Mouse (Mus musculus) megakaryocyte progenitor cell, adult 5-6 weeks (primary cell): Measurements from ENCODE around the gene Gfy. TPM values are rescaled to one million over a fixed set of nuclear protein-coding genes. Genes with fewer than 3 reads are reported as not detected.
A peak's percentile ranks its signal among the peaks of the same experiment; 100 is the strongest.

Experiments used
- ATAC-seq: replicated peaks from 2 replicates; pipeline ENCODE4 v1.8.0; 2016; ENCODE audit warnings: mild to moderate bottlenecking, moderate TSS enrichment, inconsistent platforms; ENCODE audit not compliant: poor library complexity
- total RNA-seq, 2 experiments: library from RNA; stranded (forward) in 1 of 2; stranded (reverse) in 1 of 2; fragments of 157-497, 149-512 nt in 1 of 2; fragments of 200-1000 nt in 1 of 2; gene quantifications; 2 replicates each; pipeline versions ENCODE4 v1.2.3 to v1.2.4; 2015 to 2017

The Gfy gene
- total RNA-seq, 2 experiments from 2014 or later, result not detected

DNA sequence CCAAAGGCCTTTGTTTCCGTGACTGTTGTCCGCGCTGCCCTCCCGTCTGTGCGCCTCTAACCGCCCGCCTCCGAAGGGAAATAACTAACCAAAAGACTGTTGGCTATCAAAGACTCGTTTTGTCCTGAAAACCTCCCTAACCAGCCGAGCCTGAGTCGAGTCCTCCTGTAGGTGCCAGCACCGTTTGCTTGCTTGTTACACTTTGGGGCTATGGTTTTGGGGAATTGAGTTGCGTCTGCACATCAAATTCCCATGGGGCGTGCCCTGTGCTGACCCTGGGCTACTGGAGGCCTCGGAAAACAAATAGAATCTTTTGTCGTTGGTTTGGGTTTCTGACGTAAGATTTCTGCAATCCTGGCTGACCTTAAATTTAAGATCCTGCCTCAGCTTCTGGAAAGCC lies 50.1 kb downstream of the Gfy start:
- peak; percentile 5; the same call in 1 of the 2 replicates for ATAC-seq

- ATAC-seq, result peak; percentile 66
Measured at GRCm38 (mm10) chr7:45128624-45129246, 50.6 kb downstream of the Gfy start, which contains the start of gene Rpl13a. Gene Rpl13a, minus strand, starts transcription at chr7:45128761.

DNA sequence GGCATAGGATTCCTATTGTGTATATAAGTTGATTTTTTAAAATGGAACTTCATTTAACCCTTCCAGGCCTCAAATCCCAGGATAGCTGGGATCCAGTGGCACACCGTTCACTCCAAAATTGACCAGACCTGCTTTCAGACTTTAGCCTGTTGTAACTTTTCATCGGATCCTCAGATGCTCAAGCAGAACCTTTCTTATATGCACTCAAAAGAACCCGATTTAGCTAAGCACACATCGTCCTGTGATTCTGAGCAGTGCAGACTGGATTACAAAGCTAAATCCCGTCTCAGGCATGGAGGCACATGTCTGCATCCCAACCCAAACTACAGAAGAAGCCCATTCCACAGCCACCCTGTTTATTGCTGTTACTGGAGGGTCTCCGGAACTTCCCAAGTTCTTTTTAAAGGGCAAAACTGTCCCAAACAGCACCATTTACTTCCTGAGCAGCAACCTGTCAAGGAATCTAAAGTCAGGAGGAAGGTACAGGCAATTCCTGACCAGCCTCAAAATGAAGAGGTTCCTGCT lies 51.6 kb downstream of the Gfy start:
- ATAC-seq, result no peak

DNA sequence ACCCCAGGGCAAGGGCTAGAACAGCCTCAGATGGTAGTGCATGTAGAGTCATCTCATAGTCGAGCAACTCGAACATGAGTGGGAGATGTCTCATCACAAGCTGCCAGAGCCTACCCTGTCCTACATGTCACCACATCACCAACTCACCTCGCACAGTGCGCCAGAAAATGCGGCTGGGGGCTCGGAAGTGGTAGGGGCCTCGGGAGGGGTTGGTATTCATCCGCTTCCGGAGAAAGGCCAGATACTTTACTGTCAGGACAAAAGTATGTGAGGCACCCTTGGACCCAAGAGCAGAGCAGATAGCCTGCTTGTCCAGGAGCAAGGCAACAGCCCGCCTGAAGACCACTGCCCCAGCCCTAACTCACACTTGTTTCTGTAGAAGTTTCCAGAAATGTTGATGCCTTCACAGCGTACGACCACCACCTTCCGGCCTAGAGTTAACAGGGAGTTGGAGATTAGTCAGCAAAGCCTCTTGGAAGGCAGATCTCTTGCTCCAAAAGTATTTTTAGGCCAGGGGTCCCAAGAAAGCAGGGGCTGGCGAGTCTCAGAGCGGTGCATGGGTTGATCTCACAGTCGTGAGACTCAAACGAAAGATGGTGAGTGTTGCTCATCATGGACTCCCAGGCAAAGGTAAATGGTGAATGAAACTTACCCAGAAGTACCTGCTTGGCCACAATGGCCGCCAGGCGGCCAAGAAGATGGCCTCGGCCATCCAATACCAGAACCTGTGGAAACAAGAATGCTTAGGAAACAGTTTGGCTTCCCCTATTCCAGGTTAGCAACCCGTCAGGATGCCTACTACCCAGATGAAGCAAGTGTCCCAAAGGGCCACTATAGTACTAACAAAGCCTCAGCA lies 52.3 kb downstream of the Gfy start:
- ATAC-seq, result no peak

Other genes starting within 250 kb of the Gfy start
Only the 30 nearest of the 34 such genes appear.
- gene Cpt1c, start 204.7 kb downstream of the Gfy start, total RNA-seq (2015), result 0.42 and 0.54 TPM in 2 replicates
- gene Cpt1c, start 204.7 kb downstream of the Gfy start, total RNA-seq (2017), result 0.25 and 1.6 TPM in 2 replicates
- 147 and 153 TPM in 2 replicates for gene Prmt1, start 193.0 kb downstream of the Gfy start, total RNA-seq (2015)
- 113 and 135 TPM in 2 replicates for gene Prmt1, start 193.0 kb downstream of the Gfy start, total RNA-seq (2017)
- 71.9 and 79.5 TPM in 2 replicates for gene Irf3, start 181.9 kb downstream of the Gfy start, total RNA-seq (2015)
- gene Irf3, start 181.9 kb downstream of the Gfy start, total RNA-seq (2017), result 70.4 and 89.4 TPM in 2 replicates
- 22.6 and 25.9 TPM in 2 replicates for gene Bcl2l12, start 180.9 kb downstream of the Gfy start, total RNA-seq (2015)
- 26.2 and 28.0 TPM in 2 replicates for gene Bcl2l12, start 180.9 kb downstream of the Gfy start, total RNA-seq (2017)
- gene Scaf1, start 163.2 kb downstream of the Gfy start, total RNA-seq (2015), result 19.5 and 21.9 TPM in 2 replicates
- 8.7 and 11.2 TPM in 2 replicates for gene Scaf1, start 163.2 kb downstream of the Gfy start, total RNA-seq (2017)
- gene Rras, start 161.6 kb downstream of the Gfy start, total RNA-seq (2015), result 4.8 and 6.1 TPM in 2 replicates
- gene Rras, start 161.6 kb downstream of the Gfy start, total RNA-seq (2017), result 1.1 TPM in 1 of 2 replicates, not detected in the other
- gene Prr12, start 126.7 kb downstream of the Gfy start, total RNA-seq (2015), result 20.5 and 21.7 TPM in 2 replicates
- gene Prr12, start 126.7 kb downstream of the Gfy start, total RNA-seq (2017), result 2.8 and 4.0 TPM in 2 replicates
- gene Nosip, start 117.1 kb downstream of the Gfy start, total RNA-seq (2015), result 39.7 and 45.0 TPM in 2 replicates
- gene Nosip, start 117.1 kb downstream of the Gfy start, total RNA-seq (2017), result 46.8 and 49.2 TPM in 2 replicates
- 2.6 and 4.7 TPM in 2 replicates for gene Prrg2, start 116.9 kb downstream of the Gfy start, total RNA-seq (2015)
- 3.0 and 4.2 TPM in 2 replicates for gene Prrg2, start 116.9 kb downstream of the Gfy start, total RNA-seq (2017)
- gene Rcn3, start 87.3 kb downstream of the Gfy start, total RNA-seq (2015), result 4.6 and 7.8 TPM in 2 replicates
- 5.4 TPM in 2 replicates for gene Rcn3, start 87.3 kb downstream of the Gfy start, total RNA-seq (2017)
- gene Fcgrt, start 75.7 kb downstream of the Gfy start, total RNA-seq (2015), result 0.54 and 0.62 TPM in 2 replicates
- gene Fcgrt, start 75.7 kb downstream of the Gfy start, total RNA-seq (2017), result 3.9 TPM in 2 replicates
- 3,046 and 3,197 TPM in 2 replicates for gene Rps11, start 55.1 kb downstream of the Gfy start, total RNA-seq (2015)
- gene Rps11, start 55.1 kb downstream of the Gfy start, total RNA-seq (2017), result 1,081 and 1,541 TPM in 2 replicates
- 2,930 and 3,118 TPM in 2 replicates for gene Rpl13a, start 50.8 kb downstream of the Gfy start, total RNA-seq (2015)
- gene Rpl13a, start 50.8 kb downstream of the Gfy start, total RNA-seq (2017), result 3,320 and 3,859 TPM in 2 replicates
- not detected in 2 replicates for gene Gm45713, start 43.3 kb downstream of the Gfy start, total RNA-seq (2015)
- gene Gm45713, start 43.3 kb downstream of the Gfy start, total RNA-seq (2017), result 1.4 TPM in 1 of 2 replicates, not detected in the other
- gene Flt3l, start 43.1 kb downstream of the Gfy start, total RNA-seq (2015), result 8.2 and 8.5 TPM in 2 replicates
- 4.7 and 7.0 TPM in 2 replicates for gene Flt3l, start 43.1 kb downstream of the Gfy start, total RNA-seq (2017)
- gene Pih1d1, start 25.3 kb downstream of the Gfy start, total RNA-seq (2015), result 114 and 146 TPM in 2 replicates
- 34.9 and 61.8 TPM in 2 replicates for gene Pih1d1, start 25.3 kb downstream of the Gfy start, total RNA-seq (2017)
- 57.5 and 59.3 TPM in 2 replicates for gene Aldh16a1, start 25.0 kb downstream of the Gfy start, total RNA-seq (2015)
- 23.4 and 25.8 TPM in 2 replicates for gene Aldh16a1, start 25.0 kb downstream of the Gfy start, total RNA-seq (2017)
- 0.07 TPM in 1 of 2 replicates, not detected in the other for gene Slc17a7, start 15.6 kb downstream of the Gfy start, total RNA-seq (2015)
- not detected in 2 replicates for gene Slc17a7, start 15.6 kb downstream of the Gfy start, total RNA-seq (2017)
- not detected in 2 replicates for gene Pth2, start 1.4 kb upstream of the Gfy start, total RNA-seq (2015)
- not detected in 2 replicates for gene Pth2, start 1.4 kb upstream of the Gfy start, total RNA-seq (2017)
- 0.15 TPM in 1 of 2 replicates, not detected in the other for gene Ccdc155, start 25.3 kb upstream of the Gfy start, total RNA-seq (2015)
- 0.34 TPM in 1 of 2 replicates, not detected in the other for gene Ccdc155, start 25.3 kb upstream of the Gfy start, total RNA-seq (2017)
- 3.8 and 5.4 TPM in 2 replicates for gene Dkkl1, start 32.6 kb upstream of the Gfy start, total RNA-seq (2015)
- 4.2 and 5.6 TPM in 2 replicates for gene Dkkl1, start 32.6 kb upstream of the Gfy start, total RNA-seq (2017)
- gene Tead2, start 36.2 kb upstream of the Gfy start, total RNA-seq (2015), result 2.2 TPM in 1 of 2 replicates, not detected in the other
- gene Tead2, start 36.2 kb upstream of the Gfy start, total RNA-seq (2017), result 0.20 TPM in 1 of 2 replicates, not detected in the other
- 104 and 124 TPM in 2 replicates for gene Cd37, start 59.5 kb upstream of the Gfy start, total RNA-seq (2015)
- gene Cd37, start 59.5 kb upstream of the Gfy start, total RNA-seq (2017), result 76.6 and 81.9 TPM in 2 replicates
- gene Slc6a16, start 61.5 kb upstream of the Gfy start, total RNA-seq (2015), result not detected in 2 replicates
- gene Slc6a16, start 61.5 kb upstream of the Gfy start, total RNA-seq (2017), result not detected in 2 replicates
- gene Slc6a21, start 97.9 kb upstream of the Gfy start, total RNA-seq (2015), result 0.10 TPM in 1 of 2 replicates, not detected in the other
- not detected in 2 replicates for gene Slc6a21, start 97.9 kb upstream of the Gfy start, total RNA-seq (2017)
- 1.0 and 1.8 TPM in 2 replicates for gene Trpm4, start 154.2 kb upstream of the Gfy start, total RNA-seq (2015)
- gene Trpm4, start 154.2 kb upstream of the Gfy start, total RNA-seq (2017), result 1.2 and 1.4 TPM in 2 replicates
- not detected in 2 replicates for gene Hrc, start 155.7 kb upstream of the Gfy start, total RNA-seq (2015)
- not detected in 2 replicates for gene Hrc, start 155.7 kb upstream of the Gfy start, total RNA-seq (2017)
- not detected in 2 replicates for gene Ppfia3, start 187.4 kb upstream of the Gfy start, total RNA-seq (2015)
- gene Ppfia3, start 187.4 kb upstream of the Gfy start, total RNA-seq (2017), result not detected in 2 replicates
- gene Lin7b, start 191.0 kb upstream of the Gfy start, total RNA-seq (2015), result not detected in 2 replicates
- gene Lin7b, start 191.0 kb upstream of the Gfy start, total RNA-seq (2017), result not detected in 2 replicates
- 105 and 107 TPM in 2 replicates for gene Snrnp70, start 216.2 kb upstream of the Gfy start, total RNA-seq (2015)
- gene Snrnp70, start 216.2 kb upstream of the Gfy start, total RNA-seq (2017), result 387 and 490 TPM in 2 replicates